Mouse (Mus musculus): ENCODE results near the gene Tas1r2.

Gene Tas1r2

DNA sequence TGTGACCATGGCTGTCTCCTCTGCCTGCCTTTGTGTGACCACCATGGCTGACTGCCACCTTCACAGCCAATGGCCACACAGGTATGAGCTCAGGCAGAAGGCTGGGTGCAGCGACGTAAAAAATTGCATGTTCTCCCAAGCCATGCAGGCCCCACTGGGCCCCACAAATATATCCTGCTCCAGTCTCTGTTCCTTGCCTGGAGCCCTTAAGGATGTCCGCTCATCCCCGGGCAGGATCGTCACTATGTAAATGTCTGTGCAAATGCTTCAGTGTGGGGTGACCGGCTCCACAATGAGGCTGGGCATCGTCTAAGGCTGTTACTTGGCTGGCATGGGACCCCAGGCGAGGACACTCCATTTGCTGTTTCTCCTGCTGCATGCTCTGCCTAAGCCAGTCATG lies at the start of gene Tas1r2:
Tas1r2 (plus strand) TSS at position 301 of the 400 bp plus-strand sequence.
- whole genome bisulfite sequencing = 83% methylated on average over 8 of the region's 8 CpGs

DNA sequence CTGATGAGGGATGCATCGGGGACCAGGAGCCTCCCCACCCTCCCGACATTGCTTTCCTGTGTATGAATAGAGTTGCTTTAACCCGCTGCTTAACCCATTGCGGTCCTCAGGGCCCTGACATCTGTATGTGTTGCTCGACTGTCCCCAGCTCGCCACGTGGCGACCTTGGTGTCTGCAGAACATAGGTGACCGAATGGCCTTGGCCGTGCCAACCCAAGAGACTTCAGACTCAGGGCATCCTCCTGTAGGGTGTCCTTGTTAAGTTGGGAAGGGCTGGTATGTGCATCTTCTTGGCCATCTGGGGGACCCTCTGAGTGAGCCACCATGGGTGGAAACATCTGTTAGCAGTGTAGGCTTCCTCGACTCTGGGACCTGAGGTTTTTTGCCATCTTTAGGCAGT lies 48.1 kb upstream of the Tas1r2 start:
- WGBS = 81% methylated on average over 11 of the region's 11 CpGs

DNA sequence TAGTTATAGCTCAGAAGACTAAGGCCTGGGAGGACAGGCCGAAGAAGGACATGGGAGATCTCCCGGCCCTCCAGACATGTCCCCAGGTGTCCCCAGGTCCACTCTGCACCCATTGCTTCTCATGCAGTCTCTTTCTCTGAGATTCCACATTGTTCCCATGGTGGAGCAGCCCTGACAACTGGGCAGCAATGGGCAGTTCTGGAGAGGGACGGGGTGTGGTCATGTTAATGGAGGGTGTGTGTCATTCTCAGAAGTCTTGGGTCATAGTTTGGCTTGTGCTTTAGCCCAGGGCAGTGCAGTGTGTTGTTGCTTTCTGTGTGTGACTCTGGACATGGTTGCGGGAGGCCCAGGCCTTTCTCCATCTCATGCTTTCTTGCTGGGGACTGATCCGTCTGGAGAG lies 46.6 kb upstream of the Tas1r2 start:
- 95% methylated on average over 5 of the region's 5 CpGs for WGBS

DNA sequence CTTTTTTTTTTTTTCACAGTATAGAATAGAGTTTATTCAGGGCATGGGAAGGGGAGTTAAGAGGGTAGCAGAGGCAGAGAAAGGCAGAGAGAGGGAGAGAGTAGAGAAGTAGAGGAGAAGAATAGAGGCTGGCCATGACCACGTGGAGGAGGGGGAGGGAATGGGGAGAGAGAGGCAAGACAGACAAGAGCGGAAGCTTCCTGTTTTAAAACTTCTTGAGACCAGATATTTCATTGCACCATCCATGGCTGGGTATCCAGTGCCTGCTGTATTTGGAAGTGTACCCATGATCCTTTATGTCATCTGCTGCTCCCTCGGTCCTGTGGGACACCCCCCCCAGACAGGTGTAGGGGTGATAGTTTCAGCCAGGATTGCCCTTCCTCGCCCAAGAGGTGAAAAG lies 44.4 kb upstream of the Tas1r2 start:
- 65% methylated on average over 4 of the region's 4 CpGs for WGBS

DNA sequence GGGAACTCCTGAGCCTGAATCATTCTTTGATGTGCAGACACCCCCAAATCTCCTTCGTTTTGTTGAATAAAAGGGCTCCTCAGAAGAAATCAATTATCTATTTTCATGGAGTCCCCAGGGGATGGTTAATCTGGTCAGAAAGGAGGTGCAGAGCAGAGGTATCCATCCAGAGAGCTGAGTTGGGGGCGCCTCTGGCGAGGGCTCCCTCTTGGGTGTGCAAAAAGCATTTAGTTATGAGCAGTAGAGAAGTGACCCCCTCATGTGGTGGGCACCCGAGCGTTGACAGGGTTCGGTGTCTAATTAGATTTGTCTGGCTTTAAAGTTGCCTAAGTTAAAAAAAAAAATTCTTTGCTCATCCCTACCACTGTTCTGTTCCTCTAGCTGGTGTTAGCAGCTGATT lies 42.4 kb upstream of the Tas1r2 start:
- WGBS = 45% methylated on average over 6 of the region's 6 CpGs

DNA sequence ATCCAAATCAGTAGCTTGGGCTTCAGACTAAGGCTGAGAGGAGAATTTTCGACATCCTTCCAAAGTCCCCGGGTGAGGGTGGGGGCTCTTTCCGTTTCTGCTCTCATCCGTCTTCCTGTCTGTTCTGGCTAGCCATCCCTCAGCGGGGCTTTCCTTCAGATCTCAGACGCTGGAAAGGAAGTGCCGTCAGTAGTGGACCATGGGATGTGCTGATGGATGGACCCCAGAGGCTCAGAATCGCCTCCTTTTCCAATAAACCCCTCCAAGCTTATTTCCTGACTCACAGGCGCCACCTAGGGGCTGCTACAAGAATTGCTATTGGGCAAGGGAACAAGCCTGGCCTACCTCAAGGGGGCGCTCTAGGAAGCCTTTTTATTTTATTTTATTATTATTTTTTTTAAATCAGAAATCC lies 41.8 kb upstream of the Tas1r2 start:
- WGBS = 2% methylated on average over 10 of the region's 10 CpGs

DNA sequence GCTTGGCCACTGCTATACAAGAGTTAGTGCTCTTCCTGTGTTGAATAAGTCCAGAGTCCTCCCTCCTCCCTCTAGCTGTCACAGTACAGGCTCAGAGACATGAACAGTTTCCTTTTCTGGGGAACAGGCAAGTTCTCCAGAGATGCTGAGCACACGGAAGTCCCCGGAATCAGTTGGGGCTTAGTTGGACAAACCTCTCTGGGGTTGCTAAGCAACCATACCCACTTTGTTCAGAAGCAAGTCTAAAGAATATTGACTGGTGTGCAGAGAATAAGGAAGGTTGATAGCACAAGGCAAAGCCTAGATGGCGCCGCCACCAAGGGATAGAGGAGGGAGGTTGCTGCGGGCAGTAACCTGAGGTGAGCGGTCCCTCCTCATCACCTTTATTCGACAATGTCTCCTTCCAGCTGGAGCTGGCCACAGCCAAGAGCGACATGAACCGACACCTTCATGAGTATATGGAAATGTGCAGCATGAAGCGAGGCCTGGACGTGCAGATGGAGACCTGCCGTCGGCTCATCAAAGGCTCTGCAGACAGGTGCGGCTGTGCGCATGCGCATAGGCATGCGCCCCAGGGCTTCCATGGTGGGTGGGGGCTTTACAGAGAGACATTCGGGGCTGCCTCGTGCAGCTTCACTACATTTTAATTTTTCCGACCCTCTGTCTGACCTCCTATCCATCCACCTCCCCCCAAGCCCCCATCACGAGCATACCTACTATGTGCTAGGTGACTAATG lies 38.6 kb upstream of the Tas1r2 start:
- WGBS = 81% methylated on average over 21 of the region's 21 CpGs

DNA sequence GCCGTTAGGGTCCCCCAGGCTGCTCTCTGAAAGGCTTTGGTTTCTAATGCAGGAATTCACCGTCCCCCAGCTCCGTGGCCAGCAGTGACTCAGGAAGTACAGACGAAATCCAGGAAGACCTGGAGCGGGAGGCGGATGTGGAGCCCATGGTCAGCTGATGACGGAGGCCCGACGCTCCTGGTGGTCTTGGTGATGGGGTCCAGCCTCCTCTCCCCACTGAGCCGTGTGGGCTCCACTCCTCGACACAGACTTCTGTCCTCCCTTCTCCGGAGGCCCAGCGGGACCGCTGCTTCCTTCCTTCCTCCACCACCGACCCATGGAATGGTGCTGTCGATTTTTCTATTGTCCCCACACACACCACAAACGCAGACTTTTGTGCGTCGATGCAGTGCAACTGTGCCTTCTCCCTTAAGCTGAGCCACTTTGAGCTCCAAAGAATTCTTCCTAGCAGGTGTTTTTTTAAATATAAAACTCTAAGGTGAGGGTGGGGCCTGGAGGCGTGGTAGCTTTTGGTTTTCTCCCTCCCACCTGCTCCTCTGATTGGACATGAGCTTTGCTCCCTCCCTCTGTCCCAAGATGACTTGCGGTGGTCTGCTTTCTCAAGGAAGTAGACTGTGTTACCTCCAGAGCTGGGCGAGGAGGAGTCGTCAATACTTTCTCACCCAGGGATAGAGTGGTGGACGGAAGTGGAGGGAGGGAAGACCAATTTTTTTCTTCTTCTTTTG lies 36.9 kb upstream of the Tas1r2 start:
- 41% methylated on average over 24 of the region's 24 CpGs for WGBS

DNA sequence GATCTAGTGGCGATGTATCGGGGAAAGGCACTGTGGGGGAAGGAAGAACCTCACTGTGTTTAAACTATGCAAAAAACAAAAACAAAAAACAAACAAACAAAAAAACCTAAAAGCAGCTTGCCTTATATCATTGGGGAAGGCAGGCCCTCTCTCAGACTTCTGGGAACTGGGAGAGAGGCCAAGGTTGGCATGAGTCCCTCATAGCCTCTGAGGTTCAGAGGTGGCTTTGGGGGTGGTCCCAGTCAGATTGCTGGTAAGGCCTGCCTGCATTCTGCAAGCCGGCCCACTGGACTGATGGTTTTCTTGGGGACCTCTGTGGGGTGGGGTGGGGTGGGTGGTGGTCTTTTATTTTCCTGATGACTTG lies 36.4 kb upstream of the Tas1r2 start:
- 52% methylated on average over 3 of the region's 3 CpGs for WGBS

DNA sequence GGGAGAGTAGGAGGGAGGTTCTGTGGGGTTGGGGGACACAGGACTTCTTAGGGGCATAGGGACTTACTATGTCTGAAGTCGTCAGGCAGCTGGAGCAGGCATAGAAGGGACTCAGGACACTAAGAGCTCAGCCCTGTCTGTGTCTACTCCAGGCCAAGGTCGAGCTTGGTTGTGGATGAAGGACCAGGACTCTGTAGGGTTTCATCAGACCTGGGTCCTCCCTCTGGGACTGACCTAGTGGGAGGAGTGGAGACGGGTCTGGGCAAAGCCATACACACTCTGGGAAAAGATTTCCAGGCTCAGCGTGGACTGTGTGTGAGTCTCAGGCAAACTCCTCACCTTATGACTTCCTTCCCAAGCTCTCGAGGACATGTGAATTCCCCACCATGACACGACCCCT lies 33.6 kb upstream of the Tas1r2 start:
- WGBS = 78% methylated on average over 6 of the region's 6 CpGs

DNA sequence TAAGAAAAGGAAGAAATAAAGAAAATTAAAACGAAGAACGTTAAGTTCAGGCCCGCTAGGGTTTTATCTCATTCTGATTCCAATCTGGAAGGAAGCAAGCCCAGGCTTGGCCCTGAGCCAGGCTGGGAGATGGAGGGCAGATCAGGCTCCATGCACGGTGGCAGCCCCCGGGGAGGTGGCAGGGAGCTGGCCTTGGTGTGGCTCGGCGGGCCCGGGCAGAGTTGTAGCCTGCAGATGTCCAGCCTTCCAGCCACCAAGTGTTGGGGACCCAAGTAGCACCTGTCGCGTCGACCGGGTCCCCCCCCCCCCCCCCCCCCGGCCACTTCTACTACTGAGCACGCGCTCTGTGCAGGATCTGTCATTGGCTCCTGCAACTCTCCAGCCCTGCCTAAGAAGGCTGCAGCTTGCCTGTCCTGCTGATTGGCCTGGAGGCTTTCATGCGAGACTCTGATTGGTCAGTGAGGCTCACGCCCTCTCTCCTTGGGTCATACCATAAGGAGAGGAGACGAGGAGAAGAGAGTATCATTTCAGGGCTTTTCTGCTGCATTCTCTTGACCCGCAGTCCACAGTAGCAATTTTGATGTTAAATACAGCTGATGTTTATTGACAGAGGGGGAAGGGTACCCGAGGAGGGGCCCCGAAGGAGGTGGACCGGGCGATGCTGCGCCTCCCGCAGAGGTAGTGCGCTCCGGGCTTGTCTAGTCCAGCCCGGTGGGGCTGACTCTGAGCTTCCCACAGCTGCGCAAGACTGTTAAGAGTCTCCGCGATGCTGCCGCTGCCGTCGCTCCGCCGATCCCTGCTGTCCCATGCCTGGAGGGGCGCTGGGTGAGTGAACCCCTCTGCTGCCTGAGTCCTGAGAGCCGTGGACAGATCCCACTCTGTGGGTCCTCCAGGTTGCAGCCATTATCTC lies 30.7 kb upstream of the Tas1r2 start, which contains the start of gene Aldh4a1:
Aldh4a1 (plus strand) TSS at position 494 of the 910 bp plus-strand sequence.
- WGBS = under 1% methylated on average over 32 of the region's 38 CpGs

DNA sequence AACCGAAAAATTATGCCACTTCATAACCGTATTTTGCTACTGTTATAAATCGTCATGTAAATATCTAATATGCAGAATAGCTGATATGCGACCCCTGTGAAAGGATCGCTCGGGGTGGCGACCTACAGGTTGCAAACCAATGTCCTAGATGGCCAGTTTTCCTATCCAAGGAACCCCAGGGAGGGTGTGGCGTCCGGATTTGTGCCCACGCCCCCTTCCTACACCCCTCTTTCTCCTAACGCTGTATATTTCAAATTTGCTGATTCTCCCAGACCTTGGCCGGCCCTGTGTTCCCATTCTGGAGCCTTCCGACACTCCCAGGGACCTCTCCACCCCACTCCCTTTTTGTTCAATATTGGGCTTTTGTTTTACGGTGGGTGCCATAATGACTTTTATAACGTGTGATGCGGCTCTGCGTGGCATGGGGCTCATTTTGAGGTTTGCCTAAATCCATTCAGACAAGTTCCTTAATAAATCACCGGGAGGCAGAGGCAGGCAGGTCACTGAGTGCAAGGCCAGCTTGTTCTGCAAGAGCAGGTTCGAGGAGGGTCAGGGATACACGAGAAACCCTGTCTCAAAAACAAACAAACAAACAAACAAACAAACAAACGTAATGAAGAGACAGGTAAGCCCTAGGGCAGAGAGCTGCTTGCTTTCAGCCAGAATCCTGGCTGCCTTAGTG lies 29.8 kb upstream of the Tas1r2 start:
- WGBS = 15% methylated on average over 21 of the region's 21 CpGs

DNA sequence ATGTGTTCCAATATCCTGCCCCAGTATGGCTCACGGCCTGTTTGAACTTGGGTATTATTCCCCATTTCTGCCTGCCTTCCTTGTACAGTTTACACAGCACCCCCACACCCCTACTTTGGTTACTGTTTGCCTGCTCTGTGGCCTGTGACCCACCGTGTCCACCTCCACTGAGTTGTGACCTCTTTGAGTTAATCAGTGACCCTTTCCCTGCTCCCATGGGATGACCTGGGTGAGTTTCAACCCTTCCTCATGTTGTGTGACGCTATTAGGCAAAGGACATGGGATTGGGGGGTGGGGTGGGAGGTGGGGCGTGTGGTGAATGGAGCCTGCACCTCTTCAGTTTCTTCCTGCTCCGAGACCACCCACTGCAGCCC lies 29.2 kb upstream of the Tas1r2 start:
- WGBS = 64% methylated on average over 5 of the region's 5 CpGs

DNA sequence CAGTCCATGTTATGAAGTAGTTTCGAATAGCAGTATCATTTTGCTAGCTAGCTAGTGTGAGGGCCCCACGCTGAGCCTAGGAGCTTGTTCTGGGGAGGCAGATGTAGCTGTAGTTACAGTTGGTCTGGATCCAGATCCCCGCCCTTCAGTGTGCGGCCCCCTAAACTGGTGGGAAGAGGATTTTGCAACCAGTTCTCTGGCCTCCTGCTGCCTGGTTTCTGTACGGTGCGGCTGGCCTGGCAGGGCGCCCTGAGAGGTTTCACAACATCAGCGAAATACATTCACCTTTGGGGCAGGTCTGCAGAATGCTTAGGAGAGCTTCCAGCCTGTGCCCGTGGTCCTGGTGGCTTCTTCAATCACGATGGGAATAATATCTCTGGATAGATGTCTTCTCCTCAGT lies 28.6 kb upstream of the Tas1r2 start:
- 57% methylated on average over 10 of the region's 10 CpGs for WGBS

DNA sequence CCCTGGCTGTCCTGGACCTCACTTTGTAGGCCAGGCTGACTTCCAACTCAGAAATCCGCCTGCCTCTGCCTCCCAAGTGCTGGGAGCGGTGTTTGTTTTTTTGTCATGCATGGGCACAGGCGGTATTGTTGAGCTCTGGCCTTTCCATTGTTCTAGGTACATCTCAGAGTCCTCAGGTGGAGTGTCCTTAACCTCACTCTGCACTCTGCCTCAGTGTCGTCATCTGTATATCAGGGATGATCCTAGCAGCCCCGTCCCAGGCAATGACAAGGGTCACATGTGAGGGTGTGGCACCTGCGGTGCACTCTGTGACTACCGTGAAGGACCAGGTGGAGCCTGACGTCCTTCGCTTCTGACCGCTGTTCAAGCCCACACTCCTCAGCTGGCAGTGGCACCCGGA lies 26.0 kb upstream of the Tas1r2 start:
- 94% methylated on average over 11 of the region's 11 CpGs for WGBS

DNA sequence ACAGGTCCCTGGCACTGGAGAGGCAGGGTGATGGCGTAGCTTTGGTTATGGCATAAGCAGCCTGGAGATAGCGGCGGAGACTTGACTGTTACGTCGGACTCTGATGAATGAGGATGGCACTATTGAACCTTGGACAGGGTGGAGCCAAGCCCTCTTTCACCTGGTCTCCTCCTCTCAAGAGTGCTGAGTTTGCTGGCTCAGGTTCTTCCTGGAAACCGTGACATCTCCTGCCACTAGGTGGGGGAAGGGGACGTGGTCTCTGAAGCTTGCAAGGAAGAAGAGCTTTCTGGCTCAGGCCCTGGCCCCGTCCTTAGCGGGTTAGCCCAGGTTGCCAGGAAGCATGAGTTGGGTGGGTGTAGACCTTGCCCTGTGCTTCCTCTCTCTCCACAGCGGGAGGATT lies 23.2 kb upstream of the Tas1r2 start:
- WGBS = 76% methylated on average over 10 of the region's 10 CpGs

DNA sequence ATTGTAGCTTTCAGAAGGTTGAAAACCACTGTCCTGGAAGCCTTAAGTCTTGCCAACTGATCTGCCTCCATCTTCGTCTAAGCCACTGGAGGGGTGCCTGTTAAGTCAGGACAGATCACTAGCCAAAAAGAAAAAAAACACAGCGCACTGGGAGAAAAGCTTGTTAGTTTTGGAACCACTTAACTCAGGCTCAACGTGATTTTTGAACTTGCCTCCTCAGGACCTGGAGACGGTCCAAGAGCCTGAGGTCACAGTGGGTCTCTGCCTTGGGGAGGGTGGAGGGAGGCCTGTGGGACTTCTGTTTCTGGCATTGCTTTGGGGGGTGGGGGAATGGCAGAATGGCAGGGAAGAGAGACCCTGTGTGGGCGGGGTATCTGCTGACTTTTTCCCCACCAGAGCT lies 22.2 kb upstream of the Tas1r2 start:
- 69% methylated on average over 5 of the region's 5 CpGs for WGBS

DNA sequence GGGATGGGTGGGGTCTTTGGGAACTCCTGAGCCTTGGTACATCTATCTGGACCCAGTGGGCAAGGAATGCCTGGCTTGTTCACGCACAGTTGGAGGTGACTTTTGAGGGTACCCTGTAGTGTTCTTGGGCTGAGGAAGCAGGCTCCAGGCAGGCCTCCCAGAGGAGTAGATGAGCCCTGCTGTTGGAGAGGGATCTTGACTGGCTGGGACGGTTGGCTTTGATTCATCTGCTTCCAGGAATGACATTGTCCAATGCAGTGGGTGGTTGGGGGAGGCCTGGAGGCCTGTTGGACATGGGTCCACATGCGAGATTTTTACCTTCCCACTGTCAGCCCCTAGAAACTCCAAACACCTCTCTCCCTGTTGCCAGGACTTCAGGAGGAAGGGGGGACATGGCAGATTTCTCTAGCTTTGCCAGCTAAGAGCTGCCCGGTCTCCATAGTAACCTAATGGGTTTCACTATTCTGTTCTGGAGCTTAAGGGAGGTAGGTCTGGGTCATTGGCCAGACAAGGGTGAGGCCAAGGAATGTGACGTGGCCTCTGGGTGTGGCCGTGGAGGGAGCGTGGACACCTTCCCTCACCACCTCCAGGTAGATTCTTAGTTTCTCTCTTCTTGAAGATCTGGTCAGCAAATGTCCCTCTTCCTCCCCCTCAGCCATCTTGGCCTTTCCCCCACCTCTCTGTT lies 21.6 kb upstream of the Tas1r2 start:
- 77% methylated on average over 7 of the region's 7 CpGs for WGBS

DNA sequence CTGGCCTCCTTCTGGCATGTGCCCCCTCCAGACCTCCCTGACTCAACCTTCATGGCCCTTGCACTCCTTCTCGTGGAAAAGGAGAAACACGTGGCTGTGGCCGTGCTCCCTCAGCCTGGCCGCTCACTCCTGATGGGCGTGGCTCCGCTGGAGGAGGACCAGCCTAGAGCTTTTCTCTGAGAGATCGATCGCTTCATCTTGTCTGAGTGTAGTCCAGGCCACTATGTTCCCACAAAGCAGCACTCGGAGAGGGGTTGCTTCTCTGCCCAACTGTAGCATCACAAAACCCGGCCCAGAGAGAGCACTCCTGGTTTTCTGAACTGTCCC lies 21.1 kb upstream of the Tas1r2 start:
- WGBS = 89% methylated on average over 10 of the region's 10 CpGs

DNA sequence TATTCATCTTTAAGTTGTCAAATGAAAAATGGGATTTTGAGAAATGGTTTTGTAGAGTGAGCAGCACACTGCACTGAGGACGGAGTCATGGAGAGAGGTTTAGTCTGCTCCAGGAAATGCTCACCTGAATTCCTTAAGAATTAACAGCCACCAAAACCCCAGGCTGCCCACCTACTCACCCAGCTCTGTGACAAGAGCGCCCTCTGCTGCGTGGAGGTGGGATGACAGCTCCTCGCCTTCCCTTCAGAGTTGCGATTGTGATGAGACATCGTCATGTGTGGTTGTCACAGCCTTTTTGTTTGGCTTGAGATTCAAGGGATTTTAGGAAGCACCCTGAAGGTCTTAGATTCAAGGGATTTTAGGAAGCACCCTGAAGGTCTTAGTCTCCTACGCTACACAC lies 17.0 kb upstream of the Tas1r2 start:
- 31% methylated on average over 7 of the region's 7 CpGs for WGBS

DNA sequence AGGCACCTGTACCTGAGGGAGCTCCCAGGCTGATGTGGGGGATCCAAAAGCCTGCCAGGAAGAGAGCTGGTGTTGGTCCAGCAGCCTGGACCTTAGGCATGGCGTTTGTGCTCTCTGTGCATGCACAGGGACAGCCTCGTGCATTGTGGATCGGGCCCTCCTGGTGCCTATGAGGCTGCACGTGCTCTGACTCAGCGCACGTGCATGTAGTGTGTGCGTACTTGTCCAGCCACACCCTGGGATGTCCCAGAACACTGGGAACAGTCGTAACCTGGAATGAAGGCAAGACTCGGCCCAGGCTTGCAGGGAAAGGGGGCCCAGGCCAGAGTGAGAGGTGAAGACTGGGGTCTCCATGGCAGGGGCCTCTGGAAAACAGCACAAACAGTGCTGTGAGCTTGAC lies 15.5 kb upstream of the Tas1r2 start:
- 95% methylated on average over 9 of the region's 9 CpGs for WGBS
